Mouse (Mus musculus) spleen, postnatal 4 days (tissue): ENCODE data around the gene Olfr1134.
"Not testable (repeated sequence)": the region's sequence is repeated elsewhere in the genome, so short reads cannot be mapped to it uniquely, and the experiment has no call there.

Experiments
- DNase-seq, 2 experiments: peaks; one replicate each; pipeline ENCODE4 v3.0.0; 2022; ENCODE audit warnings: low spot score in 2 of 2

The Olfr1134 gene

DNA sequence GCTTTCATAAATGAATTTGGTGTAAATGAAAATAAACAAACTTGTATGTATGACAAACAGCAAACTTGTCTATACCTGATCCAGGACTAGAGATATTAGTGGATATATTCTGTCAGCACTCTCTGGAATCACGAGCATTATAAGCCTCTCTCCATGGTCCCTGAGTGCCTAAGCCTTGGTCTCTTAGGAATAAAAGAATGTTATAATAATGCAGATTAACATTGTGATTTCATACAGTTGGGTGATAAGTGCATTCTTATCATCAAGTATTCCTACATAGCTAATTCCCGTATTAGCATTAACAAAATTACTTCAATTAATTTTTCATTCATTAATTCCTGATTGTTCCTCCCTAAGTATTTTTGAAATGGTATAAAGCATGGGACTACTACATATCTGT, at the start of gene Olfr1134:
Gene Olfr1134 (minus strand): TSS at position 101 of the 400 bp plus-strand sequence.
- no peak for DNase-seq

DNA sequence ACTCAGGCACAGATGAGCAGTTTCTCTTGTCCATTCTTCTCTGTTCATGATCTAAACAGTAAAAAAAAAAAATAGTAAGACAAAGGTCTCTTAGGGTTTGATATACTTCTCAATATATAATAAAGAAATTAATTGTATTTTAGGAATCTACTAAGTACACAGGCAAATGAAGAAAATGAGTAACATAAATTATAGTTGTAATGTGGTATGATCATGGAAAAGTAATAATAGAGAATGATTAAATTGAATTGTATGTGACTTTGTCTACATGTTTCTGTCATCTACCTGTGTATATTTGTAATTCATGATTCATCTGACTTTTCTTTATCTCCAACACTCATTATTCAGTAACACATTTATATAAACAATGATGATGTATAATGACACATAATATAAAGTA, 35.6 kb upstream of the Olfr1134 start, which contains the start of gene Olfr1136:
Gene Olfr1136 (minus strand): TSS at position 101 of the 400 bp plus-strand sequence.
- no peak for DNase-seq

DNA sequence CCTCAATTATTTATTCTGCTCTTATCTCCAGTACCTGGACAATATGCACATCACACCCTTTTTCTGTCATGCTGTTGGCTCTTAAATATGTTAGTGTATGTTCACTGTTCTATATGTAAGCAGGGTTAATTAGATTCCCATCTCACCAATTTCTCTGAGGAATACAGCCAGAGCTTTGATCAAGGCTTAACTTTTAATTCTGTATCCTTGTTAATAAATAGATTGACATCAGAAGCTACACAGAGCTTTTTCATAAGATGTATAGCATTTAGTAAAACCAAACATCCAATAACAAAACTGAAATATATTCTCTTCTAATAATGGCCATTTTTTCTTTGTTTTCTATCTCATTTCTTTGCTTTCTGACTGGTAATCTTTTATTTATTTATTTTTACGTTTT, 15.3 kb upstream of the Olfr1134 start, which contains the start of gene Olfr1135:
Gene Olfr1135 (minus strand): TSS at position 101 of the 400 bp plus-strand sequence.
- no peak for DNase-seq

DNA sequence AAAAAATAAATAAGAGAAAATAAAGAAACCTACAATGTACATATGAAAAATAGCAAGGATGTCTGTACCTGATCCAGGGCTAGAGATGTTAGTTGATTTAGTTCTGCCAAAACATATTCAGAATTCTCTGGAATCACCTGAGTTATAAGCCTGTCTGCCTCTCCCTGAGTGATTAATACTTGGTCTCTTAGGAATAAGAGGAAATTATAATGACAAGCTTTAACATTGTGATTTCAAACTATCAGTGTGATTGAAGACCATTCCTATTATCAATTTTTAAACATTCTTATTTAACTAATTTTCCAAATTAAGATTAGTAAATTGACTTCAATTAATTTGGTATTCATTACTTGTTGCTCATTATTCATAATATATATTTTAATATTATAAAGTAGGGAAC, 11.0 kb downstream of the Olfr1134 start, which contains the start of gene Olfr1133:
Gene Olfr1133 (minus strand): TSS at position 101 of the 400 bp plus-strand sequence.
- no peak for DNase-seq

DNA sequence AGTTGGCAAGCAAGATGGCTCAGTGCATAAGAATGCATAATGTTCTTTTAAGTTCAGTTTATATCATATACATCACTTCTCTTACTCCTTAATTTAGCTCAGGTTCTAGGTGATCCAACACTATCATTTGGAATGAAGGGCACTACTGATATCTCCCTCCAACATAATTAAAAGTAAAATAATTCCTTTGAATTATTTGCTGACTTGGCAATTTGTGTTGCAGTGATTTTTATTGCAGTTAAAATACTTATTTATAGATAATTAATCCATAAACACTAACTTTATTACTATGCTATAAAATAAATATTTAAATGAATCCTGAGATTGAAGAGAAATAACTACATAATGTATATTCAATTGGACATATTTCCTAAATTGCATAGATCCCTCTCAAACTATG, 15.8 kb downstream of the Olfr1134 start:
- DNase-seq: no peak

DNA sequence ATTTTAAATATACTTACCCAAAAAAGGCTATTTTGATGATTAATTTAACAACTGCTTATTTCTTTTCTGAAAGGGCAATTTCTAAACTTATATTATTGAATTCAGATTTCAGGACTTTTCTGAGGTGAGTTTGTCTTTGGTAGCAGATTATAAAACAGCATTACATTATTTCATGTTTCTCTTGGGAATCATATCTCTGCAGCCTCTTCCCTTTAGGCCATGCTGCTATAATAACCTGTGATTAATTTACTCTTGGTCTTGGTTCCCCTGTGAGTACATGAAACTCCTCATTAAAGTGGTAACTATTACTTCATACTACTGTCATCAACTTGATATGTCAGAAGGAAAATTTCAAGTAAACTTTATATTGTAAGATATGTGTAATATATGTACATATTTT, 20.8 kb downstream of the Olfr1134 start, which contains the start of gene Olfr1132:
Gene Olfr1132 (minus strand): TSS at position 101 of the 400 bp plus-strand sequence.
- DNase-seq: no peak

DNA sequence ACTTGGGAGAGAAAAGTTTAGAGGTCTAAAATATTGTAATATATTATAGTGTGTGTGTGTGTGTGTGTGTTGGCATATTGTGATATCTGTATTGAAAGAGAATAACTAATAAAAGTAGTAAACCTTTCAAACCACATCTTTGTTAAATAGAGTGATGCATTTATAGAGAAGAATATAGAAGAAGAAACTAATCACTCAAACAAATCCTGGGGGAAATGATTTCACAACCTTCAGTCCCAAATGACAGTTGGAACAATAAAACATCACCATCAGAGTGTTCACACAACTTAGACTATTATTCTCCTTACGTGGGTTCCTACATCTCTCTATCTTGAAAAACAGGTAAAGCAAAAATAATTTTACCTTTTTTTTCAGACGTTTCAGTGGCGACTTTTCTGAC, 31.5 kb downstream of the Olfr1134 start, which contains the start of gene Olfr1131:
Gene Olfr1131 (plus strand): TSS at position 301 of the 400 bp plus-strand sequence.
- DNase-seq: no peak

DNA sequence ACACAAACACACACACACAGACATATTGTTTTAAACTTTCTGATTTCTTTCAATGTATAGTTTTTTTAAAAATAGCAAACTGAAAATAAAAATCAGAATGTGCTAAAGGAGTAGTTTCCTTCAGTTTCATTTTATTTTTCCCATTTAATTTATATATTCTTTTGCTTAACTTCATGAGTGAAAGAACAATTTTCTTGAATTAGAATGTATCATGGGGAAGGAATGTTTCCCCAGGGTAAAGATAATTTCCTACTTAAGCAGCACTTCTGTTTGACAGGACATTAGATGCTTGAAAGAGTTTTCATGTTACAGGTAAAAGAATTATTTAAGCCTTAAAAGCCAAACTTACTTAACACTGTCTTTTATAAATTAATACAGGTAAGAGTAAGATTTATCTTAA, 52.3 kb downstream of the Olfr1134 start, which contains the start of gene Olfr1130:
Gene Olfr1130 (plus strand): TSS at position 301 of the 400 bp plus-strand sequence.
- DNase-seq: not testable (repeated sequence)
